Mouse (Mus musculus): ENCODE results near the gene Opn5. TPM values are rescaled to one million over a fixed set of nuclear protein-coding genes. Genes with fewer than 3 reads are reported as not detected.

The Opn5 gene
- total RNA-seq (2012; rRNA removed) (not detected in 2 replicates), polyA plus RNA-seq (2012; ENCODE audit: insufficient read depth in 1 of 2, insufficient read length in 2 of 2, low read depth in 1 of 2, low replicate concordance in 2 of 2, missing spikeins in 1 of 2) (not detected)

- no peaks in the 10 kb centered on the region for H3K36me3 ChIP-seq (ENCODE audit: control insufficient read depth in 1 of 2, insufficient read depth in 2 of 2, low read length in 2 of 2)
- H3K4me1 ChIP-seq (ENCODE audit: control insufficient read depth in 1 of 2, insufficient read depth in 2 of 2, low read length in 2 of 2), result no peaks in the 10 kb centered on the region
- no peak within 1 kb of the TSS for H3K9ac ChIP-seq (ENCODE audit: control insufficient read depth, low read depth, low read length, poor library complexity, severe bottlenecking)
- DNase-seq (ENCODE audit: low read depth, low spot score), result no peak
- H3K9me3 ChIP-seq (replicated peaks; ENCODE audit: insufficient read depth, low read length), result no peaks in the 10 kb centered on the region
- no peak for TF ChIP-seq TAL1 (IDR thresholded peaks at IDR 0.05; ENCODE audit: low read length)
- TF ChIP-seq POLR2A (IDR thresholded peaks at IDR 0.05; ENCODE audit: control insufficient read depth in 1 of 2, insufficient read depth in 1 of 2, low read depth in 1 of 2, low read length in 2 of 2, poor library complexity in 1 of 2), result no peak
- no peak for TF ChIP-seq RAD21 (IDR thresholded peaks at IDR 0.05; ENCODE audit: low read depth, low read length)
- TF ChIP-seq BHLHE40 (IDR thresholded peaks at IDR 0.05; ENCODE audit: borderline replicate concordance, low read depth, low read length), result no peak
- TF ChIP-seq TCF12 (IDR thresholded peaks at IDR 0.05; ENCODE audit: low read depth, low read length), result no peak
- no peak for TF ChIP-seq ELF1 (IDR thresholded peaks at IDR 0.05; ENCODE audit: low read depth, low read length)
- TF ChIP-seq MXI1 (IDR thresholded peaks at IDR 0.05; ENCODE audit: low read depth, low read length), result no peak
- no peak for TF ChIP-seq GABPA (IDR thresholded peaks at IDR 0.05; ENCODE audit: low read depth, low read length)
- TF ChIP-seq RCOR1 (IDR thresholded peaks at IDR 0.05; ENCODE audit: low read depth, low read length), result no peak
- TF ChIP-seq MYC (IDR thresholded peaks at IDR 0.05; ENCODE audit: low read depth, low read length), result no peak
- TF ChIP-seq NELFE (IDR thresholded peaks at IDR 0.05; ENCODE audit: low read depth, low read length), result no peak
- TF ChIP-seq USF2 (IDR thresholded peaks at IDR 0.05; ENCODE audit: borderline replicate concordance in 1 of 2, insufficient read depth in 1 of 2, low read depth in 1 of 2, low read length in 2 of 2), result no peak
- TF ChIP-seq POLR2AphosphoS2 (IDR thresholded peaks at IDR 0.05; ENCODE audit: low read length), result no peak
- TF ChIP-seq ZMIZ1 (IDR thresholded peaks at IDR 0.05; ENCODE audit: low read depth, low read length), result no peak
- TF ChIP-seq KAT2A (conservative IDR thresholded peaks at IDR 0.05; ENCODE audit: low read depth, low read length), result no peak
- TF ChIP-seq ZKSCAN1 (IDR thresholded peaks at IDR 0.05; ENCODE audit: low read depth, low read length), result no peak
- no peak for TF ChIP-seq MAFK (IDR thresholded peaks at IDR 0.05; ENCODE audit: borderline replicate concordance, low read depth, low read length)
- no peak for TF ChIP-seq POLR2AphosphoS5 (IDR thresholded peaks at IDR 0.05; ENCODE audit: borderline replicate concordance, low read depth, low read length)
- no peaks in the 10 kb centered on the region for H3K27me3 ChIP-seq (ENCODE audit: control insufficient read depth in 1 of 2, insufficient read depth in 2 of 2, low read length in 2 of 2)
- no peaks in the 10 kb centered on the region for H3K79me2 ChIP-seq (ENCODE audit: control insufficient read depth, insufficient read depth, low read length, poor library complexity)
- H3K27ac ChIP-seq (ENCODE audit: control insufficient read depth, low read depth, low read length), result no peak within 1 kb of the TSS
- H3K4me3 ChIP-seq (ENCODE audit: control insufficient read depth in 1 of 2, insufficient read depth in 1 of 2, low read depth in 2 of 2, low read length in 2 of 2), result no peak within 1 kb of the TSS
These were observed at the start of gene Opn5 for GRCm38 (mm10) chr17:42611295-42611694. Opn5 (minus strand) TSS chr17:42611395.

GRCm38 (mm10) chr17:42658634-42659422 is 47.6 kb upstream of the Opn5 start:
- no peaks in the 10 kb centered on the region for H3K27me3 ChIP-seq (ENCODE audit: control insufficient read depth in 1 of 2, insufficient read depth in 2 of 2, low read length in 2 of 2)
- no peak overlapping the region for H3K4me3 ChIP-seq (ENCODE audit: control insufficient read depth in 1 of 2, insufficient read depth in 1 of 2, low read depth in 2 of 2, low read length in 2 of 2)
- H3K9ac ChIP-seq (ENCODE audit: control insufficient read depth, low read depth, low read length, poor library complexity, severe bottlenecking), result no peak overlapping the region
- peak; percentile 43 for DNase-seq (ENCODE audit: low read depth, low spot score)
- no peaks in the 10 kb centered on the region for H3K36me3 ChIP-seq (ENCODE audit: control insufficient read depth in 1 of 2, insufficient read depth in 2 of 2, low read length in 2 of 2)
- H3K9me3 ChIP-seq (replicated peaks; ENCODE audit: insufficient read depth, low read length), result no peaks in the 10 kb centered on the region
- no peaks in the 10 kb centered on the region for H3K79me2 ChIP-seq (ENCODE audit: control insufficient read depth, insufficient read depth, low read length, poor library complexity)
- H3K27ac ChIP-seq (ENCODE audit: control insufficient read depth, low read depth, low read length), result no peak overlapping the region
- H3K4me1 ChIP-seq (ENCODE audit: control insufficient read depth in 1 of 2, insufficient read depth in 2 of 2, low read length in 2 of 2), result no peaks in the 10 kb centered on the region
- no peak for TF ChIP-seq POLR2A (IDR thresholded peaks at IDR 0.05; ENCODE audit: control insufficient read depth in 1 of 2, insufficient read depth in 1 of 2, low read depth in 1 of 2, low read length in 2 of 2, poor library complexity in 1 of 2)
- TF ChIP-seq HCFC1 (IDR thresholded peaks at IDR 0.05; ENCODE audit: low read depth, low read length), result no peak
- no peak for TF ChIP-seq POLR2AphosphoS2 (IDR thresholded peaks at IDR 0.05; ENCODE audit: low read length)
- no peak for TF ChIP-seq ETS1 (IDR thresholded peaks at IDR 0.05; ENCODE audit: low read depth, low read length)
- no peak for TF ChIP-seq TAL1 (IDR thresholded peaks at IDR 0.05; ENCODE audit: low read length)
- TF ChIP-seq CHD2 (IDR thresholded peaks at IDR 0.05; ENCODE audit: low read length), result no peak
- TF ChIP-seq SIN3A (IDR thresholded peaks at IDR 0.05; ENCODE audit: low read length), result no peak
- no peak for TF ChIP-seq MYB (IDR thresholded peaks at IDR 0.05; ENCODE audit: low read depth, low read length)
- TF ChIP-seq GABPA (IDR thresholded peaks at IDR 0.05; ENCODE audit: low read depth, low read length), result no peak
- TF ChIP-seq NRF1 (IDR thresholded peaks at IDR 0.05; ENCODE audit: insufficient read depth, low read depth, low read length, poor library complexity, severe bottlenecking), result no peak
- no peak for TF ChIP-seq TCF12 (IDR thresholded peaks at IDR 0.05; ENCODE audit: low read depth, low read length)
- TF ChIP-seq SMC3 (IDR thresholded peaks at IDR 0.05; ENCODE audit: low read depth, low read length), result peak; percentile 76
- no peak for TF ChIP-seq E2F4 (IDR thresholded peaks at IDR 0.05; ENCODE audit: borderline replicate concordance, low read depth, low read length)
- no peak for TF ChIP-seq ZNF384 (IDR thresholded peaks at IDR 0.05; ENCODE audit: low read depth, low read length)
- peak; percentile 46 for TF ChIP-seq RAD21 (IDR thresholded peaks at IDR 0.05; ENCODE audit: low read depth, low read length)
- TF ChIP-seq USF2 (IDR thresholded peaks at IDR 0.05; ENCODE audit: borderline replicate concordance in 1 of 2, insufficient read depth in 1 of 2, low read depth in 1 of 2, low read length in 2 of 2), result no peak
- TF ChIP-seq EP300 (IDR thresholded peaks at IDR 0.05; ENCODE audit: low read depth in 1 of 2, low read length in 2 of 2), result no peak
- TF ChIP-seq TBP (IDR thresholded peaks at IDR 0.05; ENCODE audit: low read depth, low read length), result no peak

Measured in MEL (cell line).